Mouse (Mus musculus) erythroblast, adult 5-6 weeks (primary cell): ENCODE data around the gene St14. TPM values are rescaled to one million over a fixed set of nuclear protein-coding genes. Genes with fewer than 3 reads are reported as not detected.

Experiments used
- ATAC-seq: replicated peaks from 2 replicates; pipeline ENCODE4 v1.8.0; 2016; ENCODE audit warnings: moderate number of reproducible peaks, mild to moderate bottlenecking, moderate TSS enrichment, inconsistent platforms; ENCODE audit not compliant: poor library complexity, low FRiP score, severe bottlenecking
- total RNA-seq, 2 experiments: library from RNA; stranded (forward) in 1 of 2; stranded (reverse) in 1 of 2; fragments of 150-400 nt in 1 of 2; fragments of 200-764, 138-1000 nt in 1 of 2; gene quantifications; 2 replicates each; pipeline versions ENCODE4 v1.2.3 to v1.2.4; 2015 to 2017; ENCODE audit warnings: low replicate concordance in 2 of 2

St14 gene
- total RNA-seq, 2 experiments from 2014 or later = 3.4 TPM; not detected in 1

- no peak for ATAC-seq
These were observed 3.7 kb downstream of the St14 start for GRCm38 (mm10) chr9:31127876-31128465.

- no peak for ATAC-seq
These were observed 5.6 kb downstream of the St14 start for GRCm38 (mm10) chr9:31126079-31126478.

DNA sequence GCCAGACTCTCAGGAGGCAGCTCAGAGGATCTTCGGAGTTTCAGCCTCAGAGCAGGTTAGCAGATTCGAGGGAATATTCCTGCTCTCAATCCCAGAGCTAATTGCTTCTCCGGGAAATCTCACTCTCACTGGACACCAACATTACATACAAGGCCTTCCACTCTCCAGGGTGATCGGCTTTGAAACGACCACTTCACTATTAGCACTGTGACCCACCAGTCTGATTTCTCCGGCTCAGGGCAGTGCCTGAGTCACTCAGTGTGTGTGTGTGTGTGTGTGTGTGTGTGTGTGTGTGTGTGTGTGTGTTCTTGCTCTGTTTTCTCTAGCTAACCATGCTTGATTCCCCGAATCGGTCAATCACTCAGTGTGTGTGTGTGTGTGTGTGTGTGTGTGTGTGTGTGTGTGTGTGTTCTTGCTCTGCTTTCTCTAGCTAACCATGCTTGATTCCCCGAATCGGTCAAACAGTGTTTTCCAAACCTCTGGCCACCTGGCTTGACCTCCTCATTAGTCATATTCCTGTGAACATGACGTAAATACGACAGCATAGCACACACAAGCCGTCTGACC, 9.1 kb downstream of the St14 start:
- no peak for ATAC-seq

GRCm38 (mm10) chr9:31120533-31120915, 11.1 kb downstream of the St14 start:
- ATAC-seq = no peak

GRCm38 (mm10) chr9:31119882-31120532, 11.6 kb downstream of the St14 start:
- no peak for ATAC-seq

DNA sequence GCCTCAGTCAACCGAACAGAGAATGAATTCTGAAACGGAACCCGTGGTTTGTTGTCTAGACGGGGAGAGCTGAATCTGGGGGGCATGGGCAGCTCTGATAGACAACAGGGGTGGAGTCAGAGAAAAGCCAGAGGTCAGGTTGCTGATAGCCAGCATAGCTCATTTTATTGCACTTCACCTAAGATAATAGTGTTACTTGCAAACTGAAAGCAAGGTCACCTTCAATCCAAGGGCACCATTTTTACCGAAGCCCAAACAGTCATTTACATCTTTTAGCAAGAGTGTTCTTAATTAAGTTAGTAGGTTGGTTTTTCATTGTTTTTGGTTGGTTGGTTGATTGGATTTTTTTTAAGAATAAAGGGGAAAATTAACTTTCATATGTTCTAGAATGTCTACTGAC, 12.2 kb downstream of the St14 start:
- ATAC-seq = no peak

GRCm38 (mm10) chr9:31118520-31119298, 12.9 kb downstream of the St14 start:
- ATAC-seq = no peak

DNA sequence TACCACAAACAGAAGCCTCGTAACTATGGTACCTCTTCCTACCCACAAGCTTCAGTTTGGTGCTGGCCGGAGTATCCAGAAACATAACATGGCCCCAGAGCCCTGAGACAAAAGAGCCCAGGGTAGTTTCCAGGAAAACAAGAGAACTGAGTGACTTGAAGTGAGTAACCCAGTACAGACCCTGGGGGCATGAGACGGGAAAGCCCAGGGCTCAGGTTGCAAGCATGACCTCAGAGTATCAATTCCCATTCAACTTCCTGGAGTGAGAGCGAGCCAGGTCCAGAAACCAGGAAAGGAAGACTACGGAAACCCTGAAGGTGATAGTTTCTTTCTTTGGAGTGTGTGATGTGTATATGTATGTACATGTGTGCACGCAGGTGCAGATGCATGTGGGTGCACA, 14.2 kb downstream of the St14 start:
- ATAC-seq = no peak

DNA sequence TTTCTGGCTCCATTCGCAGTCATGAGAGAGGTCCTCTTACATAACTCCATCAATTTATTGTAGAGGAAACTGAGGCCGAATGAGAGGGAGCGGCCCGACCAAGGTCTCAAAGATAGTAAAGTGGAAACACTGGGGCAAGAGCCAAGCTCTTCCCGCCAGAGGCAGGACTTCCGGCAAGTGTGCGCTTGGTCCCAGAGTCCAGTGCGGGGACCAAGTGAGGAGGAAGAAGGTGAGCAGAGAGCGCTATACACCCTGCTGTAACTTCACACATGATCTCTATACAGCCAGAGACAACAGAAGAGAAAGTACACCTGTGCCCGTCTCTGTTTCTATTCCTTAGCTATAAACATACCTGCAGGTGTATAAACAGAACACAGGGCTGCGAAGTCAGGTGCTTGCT, 14.6 kb downstream of the St14 start:
- no peak for ATAC-seq

GRCm38 (mm10) chr9:31115586-31115985, 16.1 kb downstream of the St14 start:
- no peak for ATAC-seq

DNA sequence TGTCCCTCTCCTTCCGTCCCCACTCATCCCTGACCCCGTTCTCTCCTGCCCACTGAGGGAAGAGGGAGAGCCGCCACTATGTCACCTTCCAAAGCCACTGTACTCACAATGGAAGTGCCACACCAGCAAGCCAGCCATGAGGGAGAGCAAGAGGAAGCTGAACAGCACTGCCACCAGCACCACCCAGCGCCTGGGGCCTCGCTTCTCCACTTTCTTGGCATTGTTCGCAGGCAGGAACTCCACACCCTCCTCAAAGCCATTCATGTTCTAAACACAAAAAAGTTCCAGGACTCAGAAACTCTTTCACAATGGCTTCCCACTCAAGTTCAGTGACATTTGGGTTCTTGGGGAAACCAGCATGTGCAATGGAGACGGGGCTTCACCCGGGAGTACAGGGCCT, 23.2 kb downstream of the St14 start:
- ATAC-seq = no peak

GRCm38 (mm10) chr9:31098118-31098517, 33.5 kb downstream of the St14 start:
- no peak for ATAC-seq

- ATAC-seq = no peak
These were observed 34.3 kb downstream of the St14 start for GRCm38 (mm10) chr9:31097088-31098082.

- no peak for ATAC-seq
These were observed 38.8 kb downstream of the St14 start for GRCm38 (mm10) chr9:31092833-31093195.

- no peak for ATAC-seq
These were observed 39.4 kb downstream of the St14 start for GRCm38 (mm10) chr9:31092111-31092832.

GRCm38 (mm10) chr9:31091162-31091581, 40.5 kb downstream of the St14 start:
- no peak for ATAC-seq

DNA sequence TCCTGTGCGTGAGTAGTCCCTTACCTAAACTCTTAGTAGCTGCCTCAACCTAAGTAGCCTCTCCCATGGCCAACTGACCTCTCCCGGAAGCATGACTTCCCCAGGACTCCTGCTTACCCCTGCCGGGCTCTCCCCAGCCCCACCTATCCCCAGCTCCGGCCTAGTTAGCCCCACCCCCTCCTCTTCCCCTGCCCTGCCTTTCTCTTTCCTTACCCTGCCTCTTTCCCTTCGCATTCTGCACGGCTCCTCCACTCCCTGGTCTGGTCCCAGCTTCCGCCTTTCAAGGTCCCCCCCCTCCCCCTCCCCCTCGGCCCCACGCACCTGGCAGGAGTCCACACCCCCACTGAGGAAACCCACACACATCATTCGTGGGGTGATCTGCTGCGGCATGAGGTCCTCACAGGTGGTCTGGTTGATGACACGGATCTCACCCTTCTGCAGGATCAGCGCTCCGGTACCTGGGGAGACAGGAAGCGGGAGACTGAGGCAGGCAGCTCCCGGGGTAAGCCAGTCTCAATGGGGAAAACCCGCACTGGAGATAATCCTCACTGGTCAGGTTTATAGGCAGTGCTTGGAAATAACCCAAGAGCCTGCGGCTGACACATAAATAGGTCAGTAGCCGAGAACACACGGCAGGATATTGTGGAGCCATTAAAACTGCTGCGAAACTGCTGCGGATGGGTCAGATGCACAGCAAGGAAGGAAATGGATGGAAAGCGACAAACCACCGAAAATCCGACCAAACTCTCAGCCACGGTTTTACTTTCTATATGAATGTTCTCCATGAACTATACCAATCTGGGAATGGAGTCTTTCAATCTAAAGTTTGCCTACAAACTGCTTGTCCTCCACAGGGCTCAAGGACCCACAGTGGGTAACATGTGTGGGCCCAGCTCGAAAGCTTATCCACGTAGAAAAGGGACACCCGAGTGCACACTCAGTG, 41.3 kb downstream of the St14 start:
- ATAC-seq = no peak

GRCm38 (mm10) chr9:31089541-31089940, 42.1 kb downstream of the St14 start:
- ATAC-seq = no peak
